Mouse (Mus musculus) embryonic facial prominence, embryonic 12.5 days (tissue): ENCODE results near the gene Dpp4. TPM values are rescaled to one million over a fixed set of nuclear protein-coding genes. Genes with fewer than 3 reads are reported as not detected.

ENCODE experiments used
- ATAC-seq: fragments of 200-750 bp; cut with Nextera tagmentation; 2 replicates; pipeline ENCODE4 v1.8.0; 2017; ENCODE audit not compliant: insufficient number of reproducible peaks, insufficient read depth, low FRiP score, low TSS enrichment
- H3K27ac ChIP-seq: fragments of 300-500 bp; sonication (generic); 2 replicates; pipeline ENCODE4 v1.5.1; 2016; ENCODE audit warnings: mild to moderate bottlenecking
- H3K27me3 ChIP-seq: fragments of 300-500 bp; sonication (generic); 2 replicates; pipeline ENCODE4 v1.6.1; 2016; ENCODE audit warnings: mild to moderate bottlenecking, moderate library complexity
- H3K36me3 ChIP-seq: fragments of 300-500 bp; sonication (generic); 2 replicates; pipeline ENCODE4 v1.6.1; 2016; ENCODE audit warnings: mild to moderate bottlenecking
- H3K4me1 ChIP-seq: fragments of 300-500 bp; sonication (generic); 2 replicates; pipeline ENCODE4 v1.6.1; 2016
- H3K4me2 ChIP-seq: fragments of 300-500 bp; sonication (generic); replicated peaks from 2 replicates; pipeline ENCODE4 v1.6.1; 2016; ENCODE audit warnings: mild to moderate bottlenecking, moderate library complexity
- H3K4me3 ChIP-seq: fragments of 300-500 bp; sonication (generic); 2 replicates; pipeline ENCODE4 v1.5.1; 2016; ENCODE audit warnings: mild to moderate bottlenecking
- H3K9ac ChIP-seq: fragments of 300-500 bp; sonication (generic); 2 replicates; pipeline ENCODE4 v1.6.1; 2016; ENCODE audit warnings: mild to moderate bottlenecking, moderate library complexity
- H3K9me3 ChIP-seq: fragments of 300-500 bp; sonication (generic); 2 replicates; pipeline ENCODE4 v1.6.1; 2016; ENCODE audit warnings: mild to moderate bottlenecking, moderate library complexity
- whole genome bisulfite sequencing: fragments of 180-500 bp; shearing (Covaris S2); methylation state at CpG from one replicate; pipeline ENCODE4 v1.1.7; 2016; 5-methylcytosine and 5-hydroxymethylcytosine counted together
- polyA plus RNA-seq: library from polyadenylated mRNA; unstranded; fragments of >200 nt; fragmentation: Nextera tagmentation; extraction: Ambion mirVana; gene quantifications from 2 replicates; pipeline ENCODE4 v1.2.1, GENCODE M21; 2016

Gene Dpp4
- polyA plus RNA-seq, 1 experiment from 2014 or later: 0.92 TPM

GRCm38 (mm10) chr2:62401011-62401410 lies 11.0 kb downstream of the Dpp4 start:
- H3K27ac ChIP-seq: no peak overlapping the region
- no peak overlapping the region for H3K4me3 ChIP-seq
- no peaks in the 10 kb centered on the region for H3K36me3 ChIP-seq
- H3K9me3 ChIP-seq: no peaks in the 10 kb centered on the region
- no peak overlapping the region for H3K4me2 ChIP-seq
- WGBS: 91% methylated on average over 6 of the region's 6 CpGs
- no peaks in the 10 kb centered on the region for H3K4me1 ChIP-seq
- no peak for ATAC-seq
- no peaks in the 10 kb centered on the region for H3K27me3 ChIP-seq
- H3K9ac ChIP-seq: no peak overlapping the region

DNA sequence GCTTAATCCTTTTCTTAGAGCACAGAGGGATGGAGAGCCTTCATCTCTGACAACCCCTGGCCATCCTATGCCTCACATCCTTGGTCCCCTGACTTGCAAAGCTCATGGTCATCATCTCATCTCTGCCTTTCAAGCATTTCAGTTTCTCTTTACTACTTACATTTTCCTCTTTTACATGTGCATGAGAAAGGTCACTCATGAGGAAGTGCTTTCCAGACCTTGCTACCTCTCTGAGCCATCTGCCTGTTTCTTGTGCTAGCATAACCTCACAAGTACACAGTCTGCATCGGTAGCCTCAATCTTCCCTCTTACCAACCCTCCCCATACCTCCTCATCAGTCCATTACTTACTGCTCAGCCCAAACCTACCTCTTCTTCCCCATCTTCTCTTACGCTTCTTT lies 12.2 kb downstream of the Dpp4 start:
- no peaks in the 10 kb centered on the region for H3K4me1 ChIP-seq
- 91% methylated on average over 2 of the region's 2 CpGs for WGBS
- no peak for ATAC-seq

DNA sequence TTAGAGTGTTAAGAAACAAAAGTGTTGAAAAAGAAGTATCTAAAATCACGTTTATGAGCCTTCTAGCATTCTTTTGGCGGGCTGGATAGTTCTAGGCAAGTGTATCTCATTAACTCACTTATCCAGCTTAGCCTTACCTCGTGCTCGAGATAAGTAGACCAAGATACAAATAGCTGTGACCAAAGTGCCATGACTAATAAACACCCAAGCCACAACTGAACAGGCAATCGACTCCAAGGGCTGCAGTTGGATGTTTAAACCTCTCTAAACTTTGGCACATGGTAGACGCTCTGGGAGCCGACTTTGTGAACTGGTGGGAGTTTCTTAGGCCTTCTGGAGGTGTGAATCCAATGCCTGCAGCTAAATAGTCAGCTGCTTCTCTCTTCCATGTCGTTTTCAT lies 12.7 kb downstream of the Dpp4 start:
- Histone ChIP-seq H3K9me3 (no peaks in the 10 kb centered on the region), H3K27ac (no peak overlapping the region), H3K4me3 (no peak overlapping the region), H3K27me3 (no peaks in the 10 kb centered on the region), H3K4me1 (no peaks in the 10 kb centered on the region), H3K4me2 (no peak overlapping the region), H3K9ac (no peak overlapping the region), H3K36me3 (no peaks in the 10 kb centered on the region)
- 59% methylated on average over 8 of the region's 8 CpGs for WGBS
- no peak for ATAC-seq

More for the DNA sequence above, 12.2 kb downstream of the Dpp4 start:
- Histone ChIP-seq H3K4me3 (no peak overlapping the region), H3K9me3 (no peaks in the 10 kb centered on the region), H3K27ac (no peak overlapping the region), H3K27me3 (no peaks in the 10 kb centered on the region), H3K9ac (no peak overlapping the region), H3K36me3 (no peaks in the 10 kb centered on the region), H3K4me2 (no peak overlapping the region)

GRCm38 (mm10) chr2:62398115-62398875 lies 13.7 kb downstream of the Dpp4 start:
- Histone ChIP-seq H3K9me3 (no peaks in the 10 kb centered on the region), H3K9ac (no peak overlapping the region), H3K36me3 (no peaks in the 10 kb centered on the region), H3K27ac (no peak overlapping the region), H3K4me1 (no peaks in the 10 kb centered on the region), H3K4me2 (no peak overlapping the region), H3K27me3 (no peaks in the 10 kb centered on the region), H3K4me3 (no peak overlapping the region)
- ATAC-seq: no peak
- WGBS: 95% methylated on average over 2 of the region's 2 CpGs

DNA sequence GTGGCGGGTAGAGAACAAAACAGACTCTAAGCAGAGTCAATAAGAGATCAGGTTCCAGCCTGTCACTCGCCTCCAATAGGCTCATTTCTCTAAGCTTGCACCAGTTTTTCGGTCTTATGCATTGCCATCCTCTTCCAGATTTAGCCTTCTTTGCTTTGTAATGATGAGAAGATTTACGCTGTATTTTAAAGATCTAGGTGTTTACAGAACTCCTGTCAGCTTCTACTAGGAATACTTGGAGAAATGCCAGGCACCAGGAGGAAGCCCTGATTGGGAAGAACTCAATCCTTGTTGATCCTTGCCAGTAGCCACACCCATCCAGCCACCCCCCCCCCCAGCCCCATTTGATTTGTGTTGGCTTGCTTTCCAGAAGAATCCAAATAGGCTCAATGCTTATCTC lies 14.4 kb downstream of the Dpp4 start:
- no peak overlapping the region for H3K4me3 ChIP-seq
- WGBS: 79% methylated on average over 4 of the region's 4 CpGs
- ATAC-seq: no peak
- no peak overlapping the region for H3K9ac ChIP-seq
- no peaks in the 10 kb centered on the region for H3K36me3 ChIP-seq
- no peak overlapping the region for H3K27ac ChIP-seq
- no peak overlapping the region for H3K4me2 ChIP-seq
- no peaks in the 10 kb centered on the region for H3K9me3 ChIP-seq
- no peaks in the 10 kb centered on the region for H3K4me1 ChIP-seq
- no peaks in the 10 kb centered on the region for H3K27me3 ChIP-seq

DNA sequence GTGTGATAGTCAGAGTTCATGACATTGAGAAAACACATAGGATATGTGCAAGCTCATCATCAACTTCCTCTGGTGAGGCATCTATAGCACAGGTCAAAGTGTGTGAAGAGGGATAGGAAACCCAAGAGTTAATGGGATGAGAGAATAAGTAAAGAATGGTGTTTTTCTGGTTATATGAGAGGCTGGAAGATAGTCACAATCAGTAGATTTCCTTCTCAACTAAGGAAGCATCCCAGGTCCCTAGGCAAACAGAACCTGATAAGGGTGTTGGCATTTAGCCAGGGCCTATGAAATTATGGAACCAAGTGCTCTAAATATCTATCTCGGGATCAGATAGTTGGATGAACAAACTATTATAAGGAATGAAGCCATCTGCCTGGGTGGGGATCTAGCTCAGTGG lies 15.2 kb downstream of the Dpp4 start:
- no peaks in the 10 kb centered on the region for H3K9me3 ChIP-seq
- 76% methylated on average over 1 of the region's 1 CpGs for WGBS
- no peak overlapping the region for H3K9ac ChIP-seq
- no peak overlapping the region for H3K4me2 ChIP-seq
- H3K27me3 ChIP-seq: no peaks in the 10 kb centered on the region
- no peak overlapping the region for H3K27ac ChIP-seq
- no peak for ATAC-seq
- H3K36me3 ChIP-seq: no peaks in the 10 kb centered on the region
- no peaks in the 10 kb centered on the region for H3K4me1 ChIP-seq
- no peak overlapping the region for H3K4me3 ChIP-seq

DNA sequence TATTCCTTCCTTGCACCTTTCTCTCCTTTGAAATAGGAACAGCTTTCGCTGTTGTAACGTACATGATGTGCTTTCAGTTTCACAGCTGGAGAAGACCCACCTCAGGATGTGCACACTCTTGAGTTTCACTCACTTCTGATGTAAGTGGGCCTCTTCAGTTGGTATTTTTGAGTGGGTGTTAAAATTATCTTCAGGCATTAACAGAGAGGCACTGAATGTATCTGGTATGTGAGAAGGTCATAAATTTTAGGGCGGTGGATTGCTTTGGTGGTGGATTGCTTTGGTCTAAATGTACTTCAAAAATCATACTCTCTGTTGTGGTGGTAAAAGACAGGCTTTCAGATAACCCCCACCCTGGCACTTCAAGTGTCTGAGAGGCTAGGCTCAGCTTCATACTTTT lies 17.2 kb downstream of the Dpp4 start:
- H3K36me3 ChIP-seq: no peaks in the 10 kb centered on the region
- H3K27ac ChIP-seq: no peak overlapping the region
- 92% methylated on average over 3 of the region's 3 CpGs for WGBS
- H3K4me2 ChIP-seq: no peak overlapping the region
- no peak for ATAC-seq
- no peak overlapping the region for H3K4me3 ChIP-seq
- no peaks in the 10 kb centered on the region for H3K27me3 ChIP-seq
- no peak overlapping the region for H3K9ac ChIP-seq
- H3K9me3 ChIP-seq: no peaks in the 10 kb centered on the region
- H3K4me1 ChIP-seq: no peaks in the 10 kb centered on the region

DNA sequence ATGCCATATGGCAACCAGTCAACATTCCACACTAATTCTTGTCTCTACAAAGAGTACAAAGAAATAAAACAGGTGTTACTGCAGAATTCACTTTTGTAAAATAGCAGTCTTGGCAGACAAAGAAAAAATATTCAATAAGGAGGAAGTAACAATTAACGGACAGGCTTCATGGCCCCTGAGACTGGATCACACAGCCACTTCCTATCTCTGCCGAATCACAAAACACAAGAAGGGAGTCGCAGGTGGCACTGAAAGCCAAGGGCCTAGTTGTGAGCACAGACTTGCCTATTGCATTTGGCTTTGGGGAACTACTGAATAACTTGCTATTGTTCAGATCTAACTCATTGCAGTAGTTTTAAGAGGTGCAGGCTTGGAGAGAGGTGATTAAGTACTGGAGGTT lies 19.9 kb downstream of the Dpp4 start:
- Histone ChIP-seq H3K9ac (no peak overlapping the region), H3K4me3 (no peak overlapping the region), H3K9me3 (no peaks in the 10 kb centered on the region), H3K4me1 (no peaks in the 10 kb centered on the region), H3K27ac (no peak overlapping the region), H3K36me3 (no peaks in the 10 kb centered on the region), H3K4me2 (no peak overlapping the region), H3K27me3 (no peaks in the 10 kb centered on the region)
- 83% methylated on average over 3 of the region's 3 CpGs for WGBS
- no peak for ATAC-seq

GRCm38 (mm10) chr2:62390961-62391461 lies 21.0 kb downstream of the Dpp4 start:
- 91% methylated on average over 12 of the region's 12 CpGs for WGBS
- no peak for ATAC-seq

DNA sequence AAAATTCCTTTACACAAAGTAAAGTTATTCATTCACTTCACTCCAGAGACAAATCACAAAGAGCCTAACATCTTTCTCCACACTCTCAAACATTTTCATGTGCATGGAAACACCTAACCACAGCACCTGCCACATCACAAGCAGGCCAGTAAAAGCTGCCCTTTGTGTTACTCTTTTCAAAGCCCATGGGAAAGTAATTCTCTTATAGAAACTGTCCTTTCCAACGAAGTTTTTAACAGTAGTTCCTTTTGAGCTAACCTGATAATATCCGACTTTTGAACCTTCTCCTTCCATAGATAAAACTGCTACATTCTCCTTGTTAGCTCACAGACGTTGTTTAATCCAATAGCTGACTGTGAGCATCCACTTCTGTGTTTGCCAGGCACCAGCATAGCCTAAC lies 21.7 kb downstream of the Dpp4 start:
- H3K4me1 ChIP-seq: no peaks in the 10 kb centered on the region
- no peaks in the 10 kb centered on the region for H3K36me3 ChIP-seq
- no peak overlapping the region for H3K4me3 ChIP-seq
- H3K27ac ChIP-seq: no peak overlapping the region
- H3K4me2 ChIP-seq: no peak overlapping the region
- no peak for ATAC-seq
- no peaks in the 10 kb centered on the region for H3K9me3 ChIP-seq
- 66% methylated on average over 3 of the region's 3 CpGs for whole genome bisulfite sequencing
- no peak overlapping the region for H3K9ac ChIP-seq
- H3K27me3 ChIP-seq: no peaks in the 10 kb centered on the region

More at GRCm38 (mm10) chr2:62390961-62391461, 21.0 kb downstream of the Dpp4 start:
- H3K27ac ChIP-seq: no peak overlapping the region
- H3K4me2 ChIP-seq: no peak overlapping the region
- no peak overlapping the region for H3K9ac ChIP-seq
- H3K4me1 ChIP-seq: no peaks in the 10 kb centered on the region
- no peaks in the 10 kb centered on the region for H3K9me3 ChIP-seq
- no peaks in the 10 kb centered on the region for H3K27me3 ChIP-seq
- no peak overlapping the region for H3K4me3 ChIP-seq
- H3K36me3 ChIP-seq: no peaks in the 10 kb centered on the region

- no peak overlapping the region for H3K9ac ChIP-seq
- no peaks in the 10 kb centered on the region for H3K36me3 ChIP-seq
- ATAC-seq: no peak
- no peak overlapping the region for H3K27ac ChIP-seq
- no peaks in the 10 kb centered on the region for H3K4me1 ChIP-seq
- H3K27me3 ChIP-seq: no peaks in the 10 kb centered on the region
- H3K4me2 ChIP-seq: no peak overlapping the region
- WGBS: 89% methylated on average over 4 of the region's 4 CpGs
- H3K9me3 ChIP-seq: no peaks in the 10 kb centered on the region
- H3K4me3 ChIP-seq: no peak overlapping the region
Measured at GRCm38 (mm10) chr2:62388841-62389240, 23.2 kb downstream of the Dpp4 start.

GRCm38 (mm10) chr2:62383196-62383595 lies 28.8 kb downstream of the Dpp4 start:
- WGBS: 81% methylated on average over 4 of the region's 4 CpGs
- ATAC-seq: no peak
- Histone ChIP-seq H3K36me3 (no peaks in the 10 kb centered on the region), H3K9ac (no peak overlapping the region), H3K27ac (no peak overlapping the region), H3K4me1 (no peaks in the 10 kb centered on the region), H3K4me2 (no peak overlapping the region), H3K27me3 (no peaks in the 10 kb centered on the region), H3K9me3 (no peaks in the 10 kb centered on the region), H3K4me3 (no peak overlapping the region)
